Mouse (Mus musculus): Measurements from ENCODE around the gene Coro2b.

GRCm38 (mm10) chr9:62374276-62374675 lies 162.6 kb downstream of the Coro2b start:
- TF ChIP-seq CTCF (IDR thresholded peaks at IDR 0.05; ENCODE audit: control insufficient read depth, insufficient read depth, low read length) (no peak), POLR2A (IDR thresholded peaks at IDR 0.05; ENCODE audit: borderline replicate concordance, control insufficient read depth, low read depth, low read length) (no peak)
